ENCODE assay signal across 8 mouse cellular contexts in genomic region chr2:35462791-35463281, GRCm38 (mm10). TPM values are rescaled to one million over a fixed set of nuclear protein-coding genes. Genes with fewer than 3 reads are reported as not detected.
DNase-seq lines count a peak whose midpoint lies in the region; ATAC-seq and TF ChIP-seq lines count a peak whose summit lies in the region.

Gene Ggta1, minus strand, starts transcription at chr2:35463231.

- DNase-seq in lung, adult 18-20 months, result no peak
- no peak for DNase-seq in adrenal gland, postnatal 25 days
- no peak for DNase-seq in limb, embryonic 14.5 days (ENCODE audit: low spot score)
- DNase-seq in cerebellum, adult 9-10 months, result no peak
- no peak for DNase-seq in urinary bladder, postnatal 10 days (ENCODE audit: low spot score)

- H3K27ac ChIP-seq in lung, embryonic 15.5 days, result peak within 1 kb of the TSS; percentile 75
- H3K27ac ChIP-seq in heart, embryonic 12.5 days (ENCODE audit: poor library complexity, severe bottlenecking), result peak within 1 kb of the TSS; percentile 89
- H3K27ac ChIP-seq in limb, embryonic 14.5 days (replicated peaks; ENCODE audit: low read depth, low read length), result peak within 1 kb of the TSS; percentile 52
- no peak within 1 kb of the TSS for H3K27ac ChIP-seq in neural tube, embryonic 13.5 days (replicated peaks)

- H3K27me3 ChIP-seq in lung, embryonic 15.5 days, result no peaks in the 10 kb centered on the region
- no peaks in the 10 kb centered on the region for H3K27me3 ChIP-seq in heart, embryonic 12.5 days (replicated peaks)
- 0 out of 2 replicates have a peak, but pooled peaks cover 4% of the 10 kb centered on the region for H3K27me3 ChIP-seq in limb, embryonic 14.5 days (ENCODE audit: control insufficient read depth, insufficient read depth, low read length)
- H3K27me3 ChIP-seq in neural tube, embryonic 13.5 days, result peaks cover 22% of the 10 kb centered on the region

- H3K4me1 ChIP-seq in lung, embryonic 15.5 days, result peaks cover 30% of the 10 kb centered on the region
- peaks cover 43% of the 10 kb centered on the region for H3K4me1 ChIP-seq in heart, embryonic 12.5 days (replicated peaks)
- peaks cover 11% of the 10 kb centered on the region for H3K4me1 ChIP-seq in limb, embryonic 14.5 days (ENCODE audit: control insufficient read depth, insufficient read depth, low read length)
- peaks cover 22% of the 10 kb centered on the region; the same call in 1 of the 2 replicates for H3K4me1 ChIP-seq in neural tube, embryonic 13.5 days (replicated peaks)

- H3K9me3 ChIP-seq in lung, embryonic 15.5 days, result no peaks in the 10 kb centered on the region
- H3K9me3 ChIP-seq in heart, embryonic 12.5 days (replicated peaks), result no peaks in the 10 kb centered on the region
- H3K9me3 ChIP-seq in limb, embryonic 14.5 days (ENCODE audit: control insufficient read depth, low read length), result no peaks in the 10 kb centered on the region
- H3K9me3 ChIP-seq in neural tube, embryonic 13.5 days, result no peaks in the 10 kb centered on the region

- H3K4me3 ChIP-seq in lung, embryonic 15.5 days, result peak within 1 kb of the TSS; percentile 53
- peak within 1 kb of the TSS; percentile 72 for H3K4me3 ChIP-seq in heart, embryonic 12.5 days
- H3K4me3 ChIP-seq in limb, embryonic 14.5 days (replicated peaks; ENCODE audit: low read length), result peak within 1 kb of the TSS; percentile 55
- H3K4me3 ChIP-seq in neural tube, embryonic 13.5 days, result peak within 1 kb of the TSS; percentile 54

- peak within 1 kb of the TSS; percentile 62 for H3K9ac ChIP-seq in lung, embryonic 15.5 days
- H3K9ac ChIP-seq in heart, embryonic 12.5 days, result peak within 1 kb of the TSS; percentile 91
- H3K9ac ChIP-seq in limb, embryonic 14.5 days (ENCODE audit: low read depth, low read length, severe bottlenecking), result peak within 1 kb of the TSS; percentile 70
- peak within 1 kb of the TSS; percentile 81 for H3K9ac ChIP-seq in neural tube, embryonic 13.5 days

- 19% methylated on average over 7 of the region's 7 CpGs for WGBS in lung, embryonic 15.5 days
- WGBS in heart, embryonic 12.5 days, result 21% methylated on average over 7 of the region's 7 CpGs
- WGBS in limb, embryonic 14.5 days, result 15% methylated on average over 6 of the region's 7 CpGs
- 24% methylated on average over 7 of the region's 7 CpGs for WGBS in neural tube, embryonic 13.5 days

- H3K4me2 ChIP-seq in lung, embryonic 15.5 days, result peak within 1 kb of the TSS; percentile 93
- peak within 1 kb of the TSS; percentile 98 for H3K4me2 ChIP-seq in heart, embryonic 12.5 days
- H3K4me2 ChIP-seq in limb, embryonic 14.5 days (replicated peaks; ENCODE audit: low read depth, low read length, severe bottlenecking), result peak within 1 kb of the TSS; percentile 93
- H3K4me2 ChIP-seq in neural tube, embryonic 13.5 days, result peak within 1 kb of the TSS; percentile 96

- TF ChIP-seq POLR2A in limb, embryonic 14.5 days (IDR thresholded peaks at IDR 0.05; ENCODE audit: borderline replicate concordance, extremely low read depth, insufficient read depth, insufficient read length), result no peak

- ATAC-seq in lung, embryonic 15.5 days (ENCODE audit: borderline replicate concordance, extremely low read depth, low FRiP score, low TSS enrichment), result peak; percentile 23; the same call in 1 of the 2 replicates
- 0 out of 2 replicates have a peak, but pooled peaks have one; percentile 10 for ATAC-seq in heart, embryonic 12.5 days (ENCODE audit: insufficient number of reproducible peaks, low FRiP score)
- no peak for ATAC-seq in limb, embryonic 14.5 days (ENCODE audit: low FRiP score, low read depth)
- ATAC-seq in neural tube, embryonic 13.5 days (ENCODE audit: low read depth), result no peak

- no peaks in the 10 kb centered on the region for H3K36me3 ChIP-seq in lung, embryonic 15.5 days
- peaks cover 2% of the 10 kb centered on the region; the same call in 1 of the 2 replicates for H3K36me3 ChIP-seq in heart, embryonic 12.5 days
- H3K36me3 ChIP-seq in limb, embryonic 14.5 days (ENCODE audit: control insufficient read depth, insufficient read depth, low read length), result no peaks in the 10 kb centered on the region
- no peaks in the 10 kb centered on the region for H3K36me3 ChIP-seq in neural tube, embryonic 13.5 days

RNA-seq across cellular contexts. Expression of gene Ggta1, which starts in this region (rescaled TPM):
- polyA plus RNA-seq in lung, embryonic 15.5 days (2015; fragmentation: Nextera tagmentation; extraction: Ambion mirVana), result 19.6 and 20.8 TPM in 2 replicates
- 8.1 and 13.4 TPM in 2 replicates for total RNA-seq in adrenal gland, postnatal 25 days (2021)
- polyA plus RNA-seq in heart, embryonic 12.5 days (2016; fragmentation: Nextera tagmentation; extraction: Ambion mirVana), result 46.5 and 47.1 TPM in 2 replicates
- polyA plus RNA-seq in limb, embryonic 14.5 days (2012; rRNA removed), result 27.4 TPM in 2 replicates
- polyA plus RNA-seq in limb, embryonic 14.5 days (2014; fragmentation: Nextera tagmentation; extraction: Ambion mirVana), result 29.2 and 36.1 TPM in 2 replicates
- polyA plus RNA-seq in neural tube, embryonic 13.5 days (2015; fragmentation: Nextera tagmentation; extraction: Ambion mirVana), result 8.7 and 8.8 TPM in 2 replicates

Comparison
In these comparisons a context has a peak if more than half of its experiments do, and no peak if none do; other contexts are left out.
1. ATAC-seq: peak in lung, embryonic 15.5 days (single experiment) and heart, embryonic 12.5 days (single experiment); none in limb, embryonic 14.5 days (single experiment) and neural tube, embryonic 13.5 days (single experiment).
2. Peak in every context shown above with its lines, with median percentiles within 50 percentile points of each other: H3K4me2 ChIP-seq, H3K4me3 ChIP-seq and H3K9ac ChIP-seq.